Mouse (Mus musculus): Measurements from ENCODE around the gene Zap70. TPM values are rescaled to one million over a fixed set of nuclear protein-coding genes. Genes with fewer than 3 reads are reported as not detected.
"Not testable (repeated sequence)": the region's sequence is repeated elsewhere in the genome, so short reads cannot be mapped to it uniquely, and the experiment has no call there.

Gene Zap70
- polyA plus RNA-seq, 1 experiment = not detected

GRCm38 (mm10) chr1:36811806-36812205 lies 50.2 kb downstream of the Zap70 start:
- WGBS = 92% methylated on average over 7 of the region's 7 CpGs
- Histone ChIP-seq H3K4me3 (ENCODE audit: insufficient read depth, low read depth, low read length) (no peak overlapping the region), H3K27ac (ENCODE audit: insufficient read depth, low read depth, low read length) (no peak overlapping the region), H3K4me1 (ENCODE audit: control insufficient read depth, insufficient read depth, low read length) (peaks cover 7% of the 10 kb centered on the region; the same call in 1 of the 2 replicates)
- TF ChIP-seq POLR2A (IDR thresholded peaks at IDR 0.05; ENCODE audit: insufficient read depth, low read depth, low read length) (no peak), CTCF (IDR thresholded peaks at IDR 0.05; ENCODE audit: insufficient read depth, low read depth, low read length) (no peak)

DNA sequence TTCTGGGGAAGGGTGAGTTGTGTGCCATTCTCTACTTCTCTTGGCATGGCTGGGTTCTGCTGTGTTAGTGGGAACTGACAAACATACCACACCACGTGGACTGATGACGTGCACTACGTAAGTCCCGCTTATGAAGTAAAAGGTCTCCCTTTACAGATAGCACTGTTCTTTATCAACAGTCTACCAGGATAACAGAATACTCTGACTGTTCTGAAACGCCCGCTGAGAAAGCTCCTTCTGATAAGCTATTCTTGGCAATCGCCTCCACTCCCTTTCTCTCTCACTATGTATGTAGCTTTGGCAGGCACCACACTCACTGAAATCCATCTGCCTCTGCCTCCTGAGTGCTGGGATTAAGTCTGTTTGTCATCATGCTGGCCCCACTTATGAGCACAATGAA lies 51.8 kb downstream of the Zap70 start:
- WGBS = 33% methylated on average over 7 of the region's 7 CpGs
- no peak for TF ChIP-seq POLR2A (IDR thresholded peaks at IDR 0.05; ENCODE audit: insufficient read depth, low read depth, low read length)
- TF ChIP-seq CTCF (IDR thresholded peaks at IDR 0.05; ENCODE audit: insufficient read depth, low read depth, low read length) = no peak
- Histone ChIP-seq H3K27ac (ENCODE audit: insufficient read depth, low read depth, low read length) (no peak overlapping the region), H3K4me1 (ENCODE audit: control insufficient read depth, insufficient read depth, low read length) (peaks cover 7% of the 10 kb centered on the region; the same call in 1 of the 2 replicates), H3K4me3 (ENCODE audit: insufficient read depth, low read depth, low read length) (no peak overlapping the region)

DNA sequence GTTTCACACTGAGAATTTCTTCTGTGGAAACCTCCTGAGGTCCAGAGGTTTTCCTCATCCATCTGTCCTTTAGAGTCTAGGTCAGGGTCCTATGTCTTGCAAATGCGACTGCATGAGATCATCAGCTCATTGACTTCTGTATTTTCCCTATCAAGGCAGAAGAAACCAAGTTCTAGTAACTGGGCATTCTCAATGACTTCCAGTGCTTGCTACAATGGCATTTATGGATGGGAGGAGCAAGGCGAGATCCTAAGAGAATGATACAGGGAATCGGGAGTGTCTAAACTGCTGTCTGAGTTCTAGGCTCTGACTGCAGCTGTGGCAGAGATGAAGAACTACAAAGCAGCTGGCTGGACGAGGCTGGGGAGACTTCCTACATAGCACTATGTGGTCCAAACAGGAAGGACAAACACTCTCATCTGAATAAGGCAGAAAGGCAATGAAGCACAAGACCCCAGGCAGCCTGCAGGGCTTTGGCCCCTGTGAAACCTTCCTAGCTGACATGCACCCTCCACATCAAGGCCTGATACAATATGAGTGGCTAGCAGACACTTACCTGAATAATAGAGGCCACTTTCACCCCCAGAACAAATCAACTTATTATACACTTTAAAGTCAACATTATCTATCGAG lies 52.8 kb downstream of the Zap70 start:
- Histone ChIP-seq H3K27ac (ENCODE audit: insufficient read depth, low read depth, low read length) (no peak overlapping the region), H3K4me3 (ENCODE audit: insufficient read depth, low read depth, low read length) (no peak overlapping the region), H3K4me1 (ENCODE audit: control insufficient read depth, insufficient read depth, low read length) (peaks cover 7% of the 10 kb centered on the region; the same call in 1 of the 2 replicates)
- 58% methylated on average over 5 of the region's 5 CpGs for WGBS
- TF ChIP-seq CTCF (IDR thresholded peaks at IDR 0.05; ENCODE audit: insufficient read depth, low read depth, low read length) (no peak), POLR2A (IDR thresholded peaks at IDR 0.05; ENCODE audit: insufficient read depth, low read depth, low read length) (no peak)

GRCm38 (mm10) chr1:36815166-36815565 lies 53.6 kb downstream of the Zap70 start:
- WGBS = 81% methylated on average over 6 of the region's 6 CpGs
- TF ChIP-seq CTCF (IDR thresholded peaks at IDR 0.05; ENCODE audit: insufficient read depth, low read depth, low read length) (no peak), POLR2A (IDR thresholded peaks at IDR 0.05; ENCODE audit: insufficient read depth, low read depth, low read length) (no peak)
- Histone ChIP-seq H3K27ac (ENCODE audit: insufficient read depth, low read depth, low read length) (no peak overlapping the region), H3K4me1 (ENCODE audit: control insufficient read depth, insufficient read depth, low read length) (peaks cover 5% of the 10 kb centered on the region; the same call in 1 of the 2 replicates), H3K4me3 (ENCODE audit: insufficient read depth, low read depth, low read length) (no peak overlapping the region)

GRCm38 (mm10) chr1:36821918-36822317 lies 60.3 kb downstream of the Zap70 start:
- H3K4me1 ChIP-seq (ENCODE audit: control insufficient read depth, insufficient read depth, low read length); H3K4me3 ChIP-seq (ENCODE audit: insufficient read depth, low read depth, low read length); H3K27ac ChIP-seq (ENCODE audit: insufficient read depth, low read depth, low read length): not testable (repeated sequence)
- WGBS = 93% methylated on average over 4 of the region's 4 CpGs

DNA sequence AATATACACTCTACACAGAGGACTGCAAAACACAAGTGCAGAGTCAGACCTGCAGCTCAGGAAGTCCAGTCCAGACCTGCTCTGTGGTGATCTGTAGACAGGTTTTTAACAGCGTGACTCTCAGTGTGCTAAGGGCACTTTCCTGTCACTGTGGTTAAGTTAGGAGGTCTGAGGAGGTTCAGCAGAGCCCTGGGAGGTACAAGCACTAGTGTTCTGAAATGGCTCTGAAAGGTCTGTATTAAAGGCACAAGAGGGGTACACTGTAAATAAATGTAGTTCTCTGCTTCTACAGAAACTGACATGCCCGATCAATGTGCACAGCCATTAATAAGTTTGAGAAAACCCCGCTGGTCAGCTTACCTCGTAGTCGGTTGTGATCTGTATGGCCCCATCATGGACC lies 62.8 kb downstream of the Zap70 start:
- Histone ChIP-seq H3K4me3 (ENCODE audit: insufficient read depth, low read depth, low read length) (no peak overlapping the region), H3K27ac (ENCODE audit: insufficient read depth, low read depth, low read length) (no peak overlapping the region), H3K4me1 (ENCODE audit: control insufficient read depth, insufficient read depth, low read length) (no peaks in the 10 kb centered on the region)
- TF ChIP-seq CTCF (IDR thresholded peaks at IDR 0.05; ENCODE audit: insufficient read depth, low read depth, low read length) = no peak
- TF ChIP-seq POLR2A (IDR thresholded peaks at IDR 0.05; ENCODE audit: insufficient read depth, low read depth, low read length) = no peak
- 98% methylated on average over 5 of the region's 5 CpGs for WGBS

DNA sequence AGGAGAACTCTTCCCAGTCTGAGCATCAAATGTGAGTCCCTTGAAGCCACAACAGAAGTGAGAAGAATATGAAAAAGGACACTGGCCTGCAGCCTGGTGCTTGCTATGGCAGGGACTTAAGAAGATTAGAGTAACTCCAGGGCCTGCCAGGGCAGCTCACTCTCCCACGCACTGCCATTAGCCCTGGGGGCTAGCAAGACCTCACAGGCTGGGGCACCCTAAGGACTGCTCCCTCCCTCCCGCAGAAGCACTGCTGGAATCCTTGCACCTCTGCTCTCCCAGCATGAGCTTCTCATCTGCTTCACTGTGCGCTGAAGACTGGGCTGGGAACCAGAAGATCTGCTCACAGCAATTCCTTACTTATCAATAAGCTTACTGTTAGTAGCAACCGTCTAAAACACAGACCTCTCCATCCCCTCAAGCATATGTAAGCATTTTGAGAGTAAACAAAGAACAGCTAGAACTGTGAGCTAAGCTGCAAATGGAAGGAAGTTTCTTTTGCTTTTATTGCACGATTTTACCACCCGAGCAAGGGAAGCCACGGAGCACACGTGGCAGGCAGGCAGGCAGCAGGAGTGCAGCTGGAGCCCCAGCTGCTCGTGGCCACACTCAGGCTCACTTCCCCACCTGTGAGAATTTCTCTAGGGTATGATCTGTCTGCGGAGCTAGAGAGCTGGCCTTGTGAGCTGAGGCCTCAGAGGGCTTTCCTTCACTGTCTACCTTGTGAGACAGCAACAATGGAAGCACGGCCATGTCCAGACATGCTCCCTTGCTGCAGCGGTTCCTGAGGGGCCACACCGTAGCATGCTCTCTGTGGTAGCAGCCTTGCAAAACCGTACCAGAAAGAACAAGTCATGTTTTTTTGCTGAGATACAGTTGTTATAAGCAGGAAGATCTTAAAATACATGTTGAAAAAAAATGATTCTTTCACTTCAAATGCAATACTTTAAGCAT lies 69.6 kb downstream of the Zap70 start:
- no peak for TF ChIP-seq CTCF (IDR thresholded peaks at IDR 0.05; ENCODE audit: insufficient read depth, low read depth, low read length)
- TF ChIP-seq POLR2A (IDR thresholded peaks at IDR 0.05; ENCODE audit: insufficient read depth, low read depth, low read length) = no peak
- Histone ChIP-seq H3K4me3 (ENCODE audit: insufficient read depth, low read depth, low read length) (no peak overlapping the region), H3K4me1 (ENCODE audit: control insufficient read depth, insufficient read depth, low read length) (peaks cover 7% of the 10 kb centered on the region), H3K27ac (ENCODE audit: insufficient read depth, low read depth, low read length) (peak overlapping the region; percentile 24; the same call in 1 of the 2 replicates)
- WGBS = 42% methylated on average over 14 of the region's 14 CpGs

Other genes starting within 250 kb of the Zap70 start
- gene Cnnm3, start 249.9 kb upstream of the Zap70 start, polyA plus RNA-seq (2012; ENCODE audit: insufficient read depth, insufficient read length, low replicate concordance, missing spikeins) = not detected in 2 replicates
- gene Ankrd23, start 224.9 kb upstream of the Zap70 start, polyA plus RNA-seq (2012; ENCODE audit: insufficient read depth, insufficient read length, low replicate concordance, missing spikeins) = not detected in 2 replicates
- not detected in 2 replicates for gene Gm42417, start 222.4 kb upstream of the Zap70 start, polyA plus RNA-seq (2012; ENCODE audit: insufficient read depth, insufficient read length, low replicate concordance, missing spikeins)
- gene Ankrd39, start 214.4 kb upstream of the Zap70 start, polyA plus RNA-seq (2012; ENCODE audit: insufficient read depth, insufficient read length, low replicate concordance, missing spikeins) = not detected in 2 replicates
- gene Sema4c, start 203.4 kb upstream of the Zap70 start, polyA plus RNA-seq (2012; ENCODE audit: insufficient read depth, insufficient read length, low replicate concordance, missing spikeins) = not detected in 2 replicates
- not detected in 2 replicates for gene Fam178b, start 78.6 kb upstream of the Zap70 start, polyA plus RNA-seq (2012; ENCODE audit: insufficient read depth, insufficient read length, low replicate concordance, missing spikeins)
- not detected in 2 replicates for gene Cox5b, start 70.3 kb upstream of the Zap70 start, polyA plus RNA-seq (2012; ENCODE audit: insufficient read depth, insufficient read length, low replicate concordance, missing spikeins)
- not detected in 2 replicates for gene 4933424G06Rik, start 51.6 kb upstream of the Zap70 start, polyA plus RNA-seq (2012; ENCODE audit: insufficient read depth, insufficient read length, low replicate concordance, missing spikeins)
- not detected in 2 replicates for gene Actr1b, start 47.4 kb upstream of the Zap70 start, polyA plus RNA-seq (2012; ENCODE audit: insufficient read depth, insufficient read length, low replicate concordance, missing spikeins)
- 169 and 363 TPM in 2 replicates for gene Tmem131, start 181.9 kb downstream of the Zap70 start, polyA plus RNA-seq (2012; ENCODE audit: insufficient read depth, insufficient read length, low replicate concordance, missing spikeins)